Mouse (Mus musculus) inflammation-experienced regulatory T-cells, adult 6 months (primary cell): ENCODE data around the gene Glt28d2. TPM values are rescaled to one million over a fixed set of nuclear protein-coding genes. Genes with fewer than 3 reads are reported as not detected.

ENCODE experiments used
- ATAC-seq: one replicate; pipeline ENCODE4 v1.8.0; 2017
- polyA plus RNA-seq, 3 experiments: library from polyadenylated mRNA; unstranded; fragments of 100-300 nt; shearing (Covaris generic); gene quantifications; one replicate each; pipeline ENCODE4 v1.2.1; 2017

Glt28d2 gene
- polyA plus RNA-seq, 3 experiments from 2014 or later, result 0.57 to 4.4 (median 3.9) TPM

- no peak for ATAC-seq
These were observed 23.3 kb downstream of the Glt28d2 start for GRCm38 (mm10) chr3:85863996-85864395.

GRCm38 (mm10) chr3:85862886-85863285 is 24.4 kb downstream of the Glt28d2 start:
- no peak for ATAC-seq

GRCm38 (mm10) chr3:85860996-85861395 is 26.3 kb downstream of the Glt28d2 start:
- ATAC-seq, result no peak

GRCm38 (mm10) chr3:85859311-85859710 is 28.0 kb downstream of the Glt28d2 start:
- no peak for ATAC-seq

GRCm38 (mm10) chr3:85858140-85859135 is 28.9 kb downstream of the Glt28d2 start:
- peak; percentile 50 for ATAC-seq

GRCm38 (mm10) chr3:85857083-85857482 is 30.2 kb downstream of the Glt28d2 start:
- no peak for ATAC-seq

- ATAC-seq, result no peak
These were observed 31.4 kb downstream of the Glt28d2 start for GRCm38 (mm10) chr3:85855947-85856346.

- no peak for ATAC-seq
These were observed 32.3 kb downstream of the Glt28d2 start for GRCm38 (mm10) chr3:85855043-85855442.

- no peak for ATAC-seq
These were observed 33.2 kb downstream of the Glt28d2 start for GRCm38 (mm10) chr3:85854143-85854542.

GRCm38 (mm10) chr3:85853715-85854114 is 33.6 kb downstream of the Glt28d2 start:
- ATAC-seq, result no peak

GRCm38 (mm10) chr3:85850079-85850478 is 37.2 kb downstream of the Glt28d2 start:
- ATAC-seq, result no peak

GRCm38 (mm10) chr3:85846316-85846715 is 41.0 kb downstream of the Glt28d2 start:
- no peak for ATAC-seq

GRCm38 (mm10) chr3:85845341-85845740 is 42.0 kb downstream of the Glt28d2 start:
- ATAC-seq, result no peak

GRCm38 (mm10) chr3:85842881-85843218 is 44.5 kb downstream of the Glt28d2 start:
- no peak for ATAC-seq

GRCm38 (mm10) chr3:85842177-85842880 is 45.0 kb downstream of the Glt28d2 start:
- no peak for ATAC-seq

GRCm38 (mm10) chr3:85841454-85842176 is 45.7 kb downstream of the Glt28d2 start:
- ATAC-seq, result no peak

GRCm38 (mm10) chr3:85833627-85834026 is 53.7 kb downstream of the Glt28d2 start:
- ATAC-seq, result no peak

GRCm38 (mm10) chr3:85832490-85833155 is 54.7 kb downstream of the Glt28d2 start:
- no peak for ATAC-seq

- ATAC-seq, result no peak
These were observed 55.5 kb downstream of the Glt28d2 start for GRCm38 (mm10) chr3:85831785-85832184.

- no peak for ATAC-seq
These were observed 58.3 kb downstream of the Glt28d2 start for GRCm38 (mm10) chr3:85829047-85829446.

- ATAC-seq, result no peak
These were observed 59.5 kb downstream of the Glt28d2 start for GRCm38 (mm10) chr3:85827815-85828214.

- ATAC-seq, result no peak
These were observed 60.0 kb downstream of the Glt28d2 start for GRCm38 (mm10) chr3:85827283-85827682.
